In genomic region chr1:180911138-180911537, GRCm38 (mm10) we compare ENCODE assay signal across 12 mouse cellular contexts. TPM values are rescaled to one million over a fixed set of nuclear protein-coding genes. Genes with fewer than 3 reads are reported as not detected.
A peak's percentile ranks its signal among the peaks of the same experiment; 100 is the strongest.
DNase-seq lines count a peak whose midpoint lies in the region; ATAC-seq and TF ChIP-seq lines count a peak whose summit lies in the region.
"Had no signal": no experiment of that assay in that cellular context is flagged by ENCODE, and none has a peak within 500 bp of the region (broad histone marks: within the 10 kb centered on the region; RNA-seq: fewer than 3 reads in every experiment).

No protein-coding gene starts in this region.

- no peak overlapping the region for H3K4me3 ChIP-seq in heart, adult 2 months
- H3K4me3 ChIP-seq in CH12.LX (replicated peaks in 1 of 3; ENCODE audit: low read depth in 2 of 3, low read length in 2 of 3, poor library complexity in 1 of 3), result no peak overlapping the region
- H3K4me3 ChIP-seq in embryonic facial prominence, embryonic 14.5 days (ENCODE audit: low read depth, low read length), result no peak overlapping the region
- no peak overlapping the region for H3K4me3 ChIP-seq in liver, adult 2 months (ENCODE audit: insufficient read depth, low read depth, low read length)

- TF ChIP-seq CTCF in heart, adult 2 months (IDR thresholded peaks at IDR 0.05), result peak; percentile 51
- peak in 1 of 2 experiments; percentile 45; a peak in 2 of 4 replicates for TF ChIP-seq CTCF in CH12.LX (conservative IDR thresholded peaks at IDR 0.05 in 1 of 2, IDR thresholded peaks at IDR 0.05 in 1 of 2; ENCODE audit: low read depth in 2 of 2, low read length in 2 of 2)
- TF ChIP-seq CTCF in liver, adult 2 months (IDR thresholded peaks at IDR 0.05; ENCODE audit: low read depth, low read length), result peak; percentile 27; the same call in 1 of the 2 replicates

- no peak overlapping the region for H3K27ac ChIP-seq in heart, adult 2 months
- no peak overlapping the region for H3K27ac ChIP-seq in CH12.LX (ENCODE audit: insufficient read depth, low read depth)
- no peak overlapping the region for H3K27ac ChIP-seq in embryonic facial prominence, embryonic 14.5 days (replicated peaks; ENCODE audit: low read depth, low read length)
- no peak overlapping the region for H3K27ac ChIP-seq in liver, adult 2 months (replicated peaks; ENCODE audit: insufficient read depth, low read depth, low read length)

- dilution Hi-C loops in CH12.LX (cut with MboI; ENCODE audit: extremely low pct_ligation_motif_present, extremely low pct_unique_long_range_greater_than_20kb, low sequenced_read_pairs), result no loop called here

- no peak for TF ChIP-seq POLR2A in heart, adult 2 months (IDR thresholded peaks at IDR 0.05; ENCODE audit: insufficient read depth, low read depth, low read length)
- no peak for TF ChIP-seq POLR2A in CH12.LX (IDR thresholded peaks at IDR 0.05; ENCODE audit: low read depth, low read length)
- TF ChIP-seq POLR2A in liver, adult 2 months (IDR thresholded peaks at IDR 0.05; ENCODE audit: extremely low read depth, insufficient read depth, low read length), result no peak

- no peaks in the 10 kb centered on the region for H3K27me3 ChIP-seq in heart, adult 2 months (ENCODE audit: control insufficient read depth, insufficient read depth, low read length)
- H3K27me3 ChIP-seq in CH12.LX (replicated peaks), result no peaks in the 10 kb centered on the region
- H3K27me3 ChIP-seq in embryonic facial prominence, embryonic 14.5 days (replicated peaks; ENCODE audit: control insufficient read depth, insufficient read depth, low read length), result no peaks in the 10 kb centered on the region
- no peaks in the 10 kb centered on the region for H3K27me3 ChIP-seq in liver, adult 2 months (ENCODE audit: control insufficient read depth, insufficient read depth, low read length)

- no peak overlapping the region for H3K4me2 ChIP-seq in CH12.LX (ENCODE audit: insufficient read depth, low read depth, poor library complexity, severe bottlenecking)
- peak overlapping the region; percentile 46 for H3K4me2 ChIP-seq in embryonic facial prominence, embryonic 14.5 days (ENCODE audit: low read depth, low read length)

- peak; percentile 14 for TF ChIP-seq RAD21 in CH12.LX (IDR thresholded peaks at IDR 0.05; ENCODE audit: low read depth, low read length)

- no peak for ATAC-seq in embryonic facial prominence, embryonic 14.5 days (ENCODE audit: low read depth)
- ATAC-seq: forebrain, embryonic 16.5 days had no signal

- intact Hi-C loops in heart, adult 2 months (cut with DNase I), result no loop called here

- H3K9ac ChIP-seq in heart, adult 2 months (ENCODE audit: low read depth, low read length), result no peak overlapping the region
- H3K9ac ChIP-seq in CH12.LX (ENCODE audit: insufficient read depth, low read depth), result no peak overlapping the region
- no peak overlapping the region for H3K9ac ChIP-seq in embryonic facial prominence, embryonic 14.5 days (ENCODE audit: low read depth, low read length)
- H3K9ac ChIP-seq in liver, adult 2 months (ENCODE audit: low read depth, low read length), result no peak overlapping the region

- no peaks in the 10 kb centered on the region for H3K4me1 ChIP-seq in heart, adult 2 months (ENCODE audit: control insufficient read depth, insufficient read depth, low read length)
- peaks cover 3 to 27% of the 10 kb centered on the region in 2 experiments for H3K4me1 ChIP-seq in CH12.LX (ENCODE audit: control insufficient read depth in 1 of 2, insufficient read depth in 2 of 2)
- peaks cover 14% of the 10 kb centered on the region for H3K4me1 ChIP-seq in embryonic facial prominence, embryonic 14.5 days (ENCODE audit: control insufficient read depth, insufficient read depth, low read length)
- no peaks in the 10 kb centered on the region for H3K4me1 ChIP-seq in liver, adult 2 months (ENCODE audit: control insufficient read depth, insufficient read depth, low read length)

- in situ Hi-C loops in CH12.LX (cut with MboI; ENCODE audit: low pct_ligation_motif_present, low pct_unique_long_range_greater_than_20kb, low sequenced_read_pairs), result no loop called here

- WGBS in heart, adult 2 months, result 29% methylated on average over 8 of the region's 8 CpGs
- 45% methylated on average over 8 of the region's 8 CpGs for WGBS in embryonic facial prominence, embryonic 14.5 days
- 32% methylated on average over 8 of the region's 8 CpGs for WGBS in liver, adult 2 months

- H3K36me3 ChIP-seq in heart, adult 2 months (ENCODE audit: control insufficient read depth, insufficient read depth, low read length), result no peaks in the 10 kb centered on the region
- H3K36me3 ChIP-seq in CH12.LX (replicated peaks in 1 of 2; ENCODE audit: control insufficient read depth in 1 of 2, insufficient read depth in 1 of 2, low read length in 1 of 2), result peaks cover 27 to 38% of the 10 kb centered on the region in 2 experiments
- H3K36me3 ChIP-seq in embryonic facial prominence, embryonic 14.5 days (ENCODE audit: control insufficient read depth, insufficient read depth, low read length), result peaks cover 30% of the 10 kb centered on the region
- H3K36me3 ChIP-seq in liver, adult 2 months (ENCODE audit: control insufficient read depth, insufficient read depth, low read length), result no peaks in the 10 kb centered on the region; the same call in 1 of the 2 replicates

- no peak for DNase-seq in heart, adult 2 months
- DNase-seq in heart, adult 9 months (ENCODE audit: low spot score in 2 of 2), result no peak
- DNase-seq in CH12.LX (ENCODE audit: extremely low read depth), result no peak
- peak; percentile 82 for DNase-seq in embryonic facial prominence, embryonic 14.5 days (ENCODE audit: low spot score)
- no peak for DNase-seq in liver, adult 2 months (ENCODE audit: extremely low read depth, low read depth, low spot score)
- DNase-seq in right cerebral cortex, postnatal 36 days (ENCODE audit: low spot score in 2 of 2), result no peak
- no peak for DNase-seq in left cerebral cortex, adult 18-20 months (ENCODE audit: low spot score in 2 of 2)
- DNase-seq in layer of hippocampus, adult 8-10 months (ENCODE audit: low spot score in 2 of 2), result no peak
- DNase-seq: layer of hippocampus, adult 9-11 months; thymus, postnatal 14 days had no signal

- no peaks in the 10 kb centered on the region for H3K9me3 ChIP-seq in CH12.LX (replicated peaks; ENCODE audit: low read length)
- H3K9me3 ChIP-seq in embryonic facial prominence, embryonic 14.5 days (ENCODE audit: control insufficient read depth, low read length), result no peaks in the 10 kb centered on the region

- no peak for TF ChIP-seq EP300 in heart, adult 2 months (IDR thresholded peaks at IDR 0.05; ENCODE audit: insufficient read depth, low read depth, low read length)
- TF ChIP-seq EP300 in CH12.LX (IDR thresholded peaks at IDR 0.05; ENCODE audit: low read length), result no peak

- H3K79me2 ChIP-seq in heart, adult 2 months (replicated peaks; ENCODE audit: control insufficient read depth, insufficient read depth, low read length), result no peaks in the 10 kb centered on the region
- H3K79me2 ChIP-seq in CH12.LX (replicated peaks; ENCODE audit: control insufficient read depth, extremely low read depth, insufficient read depth, poor library complexity, severe bottlenecking), result no peaks in the 10 kb centered on the region
- no peaks in the 10 kb centered on the region for H3K79me2 ChIP-seq in liver, adult 2 months (ENCODE audit: control insufficient read depth, insufficient read depth, low read length)

RNA-seq across cellular contexts. Expression of gene Pycr2, which starts 7.0 kb away (rescaled TPM):
- total RNA-seq in heart, adult 2 months (2021), result 10 to 100 TPM; 10.3 to 12.4 TPM
- polyA plus RNA-seq in heart, adult 2 months (2012; rRNA removed), result 12.7 and 13.9 TPM in 2 replicates
- total RNA-seq in CH12.LX (2012; rRNA removed) (131 and 158 TPM in 2 replicates), CH12.LX (2014; rRNA removed) (119 and 133 TPM in 2 replicates)
- 73.0 and 82.3 TPM in 2 replicates for polyA plus RNA-seq in CH12.LX (2012; ENCODE audit: insufficient read length, low read depth)
- polyA plus RNA-seq in embryonic facial prominence, embryonic 14.5 days (2014; fragmentation: Nextera tagmentation; extraction: Ambion mirVana), result 77.6 and 92.2 TPM in 2 replicates
- total RNA-seq in liver, adult 2 months (2014; rRNA removed), result 5.7 and 6.4 TPM in 2 replicates
- polyA plus RNA-seq in liver, adult 2 months (2012; rRNA removed), result 7.8 and 8.5 TPM in 2 replicates
- total RNA-seq in left cerebral cortex, adult 18-20 months (2021), result 10 to 100 TPM; 28.9 to 29.4 TPM
- 10 to 100 TPM; 36.2 to 39.7 (median 39.3) TPM for total RNA-seq in layer of hippocampus, adult 8-10 months (2022)

RNA-seq across cellular contexts. Expression of gene Lefty2, which starts 18.2 kb away (rescaled TPM):
- not detected for total RNA-seq in heart, adult 2 months (2021)
- 0.08 and 0.15 TPM in 2 replicates for polyA plus RNA-seq in heart, adult 2 months (2012; rRNA removed)
- total RNA-seq in CH12.LX (2012; rRNA removed) (not detected in 2 replicates), CH12.LX (2014; rRNA removed) (not detected in 2 replicates)
- polyA plus RNA-seq in CH12.LX (2012; ENCODE audit: insufficient read length, low read depth), result not detected in 2 replicates
- 0.25 TPM in 1 of 2 replicates, not detected in the other for polyA plus RNA-seq in embryonic facial prominence, embryonic 14.5 days (2014; fragmentation: Nextera tagmentation; extraction: Ambion mirVana)
- total RNA-seq in liver, adult 2 months (2014; rRNA removed), result not detected in 2 replicates
- not detected in 2 replicates for polyA plus RNA-seq in liver, adult 2 months (2012; rRNA removed)
- total RNA-seq in left cerebral cortex, adult 18-20 months (2021), result under 1 TPM; 0.21 to 0.33 TPM
- total RNA-seq in layer of hippocampus, adult 8-10 months (2022), result 1 to 10 TPM in 2 of 4 experiments, under 1 TPM in 2; 0.68 to 3.4 (median 1.7) TPM
- total RNA-seq: neutrophil, adult 5-6 weeks had no signal

RNA-seq across cellular contexts. Expression of gene Lefty1, which starts 23.7 kb away (rescaled TPM):
- under 1 TPM; 0.41 to 0.57 TPM for total RNA-seq in heart, adult 2 months (2021)
- 3.0 and 3.3 TPM in 2 replicates for polyA plus RNA-seq in heart, adult 2 months (2012; rRNA removed)
- total RNA-seq in CH12.LX (2012; rRNA removed) (0.17 TPM in 1 of 2 replicates, not detected in the other), CH12.LX (2014; rRNA removed) (0.14 TPM in 1 of 2 replicates, not detected in the other)
- polyA plus RNA-seq in CH12.LX (2012; ENCODE audit: insufficient read length, low read depth), result 0.15 TPM in 1 of 2 replicates, not detected in the other
- 2.9 and 3.2 TPM in 2 replicates for polyA plus RNA-seq in embryonic facial prominence, embryonic 14.5 days (2014; fragmentation: Nextera tagmentation; extraction: Ambion mirVana)
- total RNA-seq in liver, adult 2 months (2014; rRNA removed), result 1.8 and 1.9 TPM in 2 replicates
- polyA plus RNA-seq in liver, adult 2 months (2012; rRNA removed), result 1.4 TPM in 2 replicates
- under 1 TPM; 0.21 to 0.91 TPM for total RNA-seq in left cerebral cortex, adult 18-20 months (2021)
- total RNA-seq in layer of hippocampus, adult 8-10 months (2022), result 1 to 10 TPM; 6.6 to 8.4 (median 7.8) TPM
- total RNA-seq: neutrophil, adult 5-6 weeks had no signal

RNA-seq across cellular contexts. Expression of gene Tmem63a, which starts 31.0 kb away (rescaled TPM):
- total RNA-seq in heart, adult 2 months (2021), result 10 to 100 TPM; 13.2 to 15.8 TPM
- 27.5 and 34.5 TPM in 2 replicates for polyA plus RNA-seq in heart, adult 2 months (2012; rRNA removed)
- total RNA-seq in CH12.LX (2012; rRNA removed) (2.2 and 2.6 TPM in 2 replicates), CH12.LX (2014; rRNA removed) (0.89 and 1.1 TPM in 2 replicates)
- polyA plus RNA-seq in CH12.LX (2012; ENCODE audit: insufficient read length, low read depth), result 3.0 TPM in 2 replicates
- 12.5 and 13.2 TPM in 2 replicates for polyA plus RNA-seq in embryonic facial prominence, embryonic 14.5 days (2014; fragmentation: Nextera tagmentation; extraction: Ambion mirVana)
- 9.5 and 12.8 TPM in 2 replicates for total RNA-seq in liver, adult 2 months (2014; rRNA removed)
- polyA plus RNA-seq in liver, adult 2 months (2012; rRNA removed), result 14.6 and 15.8 TPM in 2 replicates
- 10 to 100 TPM; 15.5 to 19.4 TPM for total RNA-seq in left cerebral cortex, adult 18-20 months (2021)
- total RNA-seq in layer of hippocampus, adult 8-10 months (2022), result 10 to 100 TPM; 25.6 to 39.3 (median 29.1) TPM
